Mouse (Mus musculus) forebrain, embryonic 16.5 days (tissue): ENCODE measurements around the gene Eva1b. TPM values are rescaled to one million over a fixed set of nuclear protein-coding genes. Genes with fewer than 3 reads are reported as not detected.
A peak's percentile ranks its signal among the peaks of the same experiment; 100 is the strongest.

ENCODE experiments used
- ATAC-seq: fragments of 200-750 bp; cut with Nextera tagmentation; 2 replicates; pipeline ENCODE4 v1.8.0; 2017; ENCODE audit warnings: mild to moderate bottlenecking, moderate library complexity
- H3K27ac ChIP-seq: fragments of 300-500 bp; sonication (generic); 2 replicates; pipeline ENCODE4 v1.5.1; 2014; ENCODE audit warnings: low read length, control low read depth
- H3K27me3 ChIP-seq: fragments of 300-500 bp; sonication (generic); replicated peaks from 2 replicates; pipeline ENCODE4 v1.6.1; 2014; ENCODE audit warnings: low read length; ENCODE audit not compliant: control insufficient read depth, insufficient read depth
- H3K36me3 ChIP-seq: fragments of 300-500 bp; sonication (generic); 2 replicates; pipeline ENCODE4 v1.6.1; 2014; ENCODE audit not compliant: control insufficient read depth, insufficient read depth
- H3K4me1 ChIP-seq: fragments of 300-500 bp; sonication (generic); replicated peaks from 2 replicates; pipeline ENCODE4 v1.6.1; 2014; ENCODE audit warnings: low read length; ENCODE audit not compliant: control insufficient read depth, insufficient read depth
- H3K4me2 ChIP-seq: fragments of 300-500 bp; sonication (generic); 2 replicates; pipeline ENCODE4 v1.6.1; 2014; ENCODE audit warnings: mild to moderate bottlenecking, low read length, control low read depth
- H3K4me3 ChIP-seq: fragments of 300-500 bp; sonication (generic); replicated peaks from 2 replicates; pipeline ENCODE4 v1.5.1; 2014; ENCODE audit warnings: mild to moderate bottlenecking, low read length, control low read depth
- H3K9ac ChIP-seq: fragments of 300-500 bp; sonication (generic); replicated peaks from 2 replicates; pipeline ENCODE4 v1.6.1; 2014; ENCODE audit warnings: low read depth, low read length, control low read depth
- H3K9me3 ChIP-seq: fragments of 300-500 bp; sonication (generic); 2 replicates; pipeline ENCODE4 v1.6.1; 2016; ENCODE audit warnings: low read length; ENCODE audit not compliant: control insufficient read depth
- WGBS: fragments of 180-500 bp; shearing (Covaris S2); extraction: QIAGEN DNeasy Blood & Tissue Kit; methylation state at CpG from one replicate; pipeline ENCODE4 v1.1.7; 2014; 5-methylcytosine and 5-hydroxymethylcytosine counted together
- polyA plus RNA-seq: library from polyadenylated mRNA; unstranded; fragments of >200 nt; fragmentation: Nextera tagmentation; extraction: Ambion mirVana; gene quantifications from 2 replicates; pipeline ENCODE4 v1.2.1, GENCODE M21; 2015

The Eva1b gene
- 10.1 and 10.2 TPM in 2 replicates for polyA plus RNA-seq

GRCm38 (mm10) chr4:126147533-126148160 is at the start of gene Eva1b:
Gene Eva1b, plus strand, starts transcription at chr4:126147744.
- Histone ChIP-seq H3K4me3 (peak within 1 kb of the TSS; percentile 47), H3K9me3 (no peaks in the 10 kb centered on the region), H3K27me3 (peaks cover 34% of the 10 kb centered on the region), H3K27ac (no peak within 1 kb of the TSS), H3K4me1 (peaks cover 17% of the 10 kb centered on the region), H3K4me2 (peak within 1 kb of the TSS; percentile 73), H3K36me3 (no peaks in the 10 kb centered on the region), H3K9ac (peak within 1 kb of the TSS; percentile 52)
- 3% methylated on average over 24 of the region's 24 CpGs for WGBS
- ATAC-seq = no peak

- no peaks in the 10 kb centered on the region for H3K9me3 ChIP-seq
- H3K9ac ChIP-seq = no peak overlapping the region
- no peak overlapping the region for H3K4me2 ChIP-seq
- H3K4me1 ChIP-seq = peaks cover 25% of the 10 kb centered on the region
- H3K27ac ChIP-seq = no peak overlapping the region
- 99% methylated on average over 3 of the region's 3 CpGs for WGBS
- no peaks in the 10 kb centered on the region for H3K27me3 ChIP-seq
- ATAC-seq = no peak
- H3K36me3 ChIP-seq = no peaks in the 10 kb centered on the region
- H3K4me3 ChIP-seq = no peak overlapping the region
Measured at GRCm38 (mm10) chr4:126099365-126099764, 48.2 kb upstream of the Eva1b start.

GRCm38 (mm10) chr4:126100764-126101163 is 46.8 kb upstream of the Eva1b start:
- WGBS = 87% methylated on average over 3 of the region's 3 CpGs
- Histone ChIP-seq H3K36me3 (no peaks in the 10 kb centered on the region), H3K4me2 (no peak overlapping the region), H3K27ac (no peak overlapping the region), H3K27me3 (no peaks in the 10 kb centered on the region), H3K9me3 (no peaks in the 10 kb centered on the region), H3K4me3 (no peak overlapping the region), H3K9ac (no peak overlapping the region), H3K4me1 (peaks cover 39% of the 10 kb centered on the region)
- no peak for ATAC-seq

GRCm38 (mm10) chr4:126102061-126102841 is 45.3 kb upstream of the Eva1b start:
- H3K4me3 ChIP-seq = no peak overlapping the region
- H3K9me3 ChIP-seq = no peaks in the 10 kb centered on the region
- H3K9ac ChIP-seq = no peak overlapping the region
- 39% methylated on average over 7 of the region's 7 CpGs for WGBS
- no peak overlapping the region; the same call in 1 of the 2 replicates for H3K4me2 ChIP-seq
- no peak for ATAC-seq
- no peaks in the 10 kb centered on the region for H3K27me3 ChIP-seq
- H3K27ac ChIP-seq = peak overlapping the region; percentile 83
- peaks cover 42% of the 10 kb centered on the region for H3K4me1 ChIP-seq
- no peaks in the 10 kb centered on the region for H3K36me3 ChIP-seq

GRCm38 (mm10) chr4:126103057-126103581 is 44.4 kb upstream of the Eva1b start:
- Histone ChIP-seq H3K36me3 (no peaks in the 10 kb centered on the region), H3K9me3 (no peaks in the 10 kb centered on the region), H3K27ac (peak overlapping the region; percentile 83), H3K4me3 (peak overlapping the region; percentile 78), H3K9ac (peak overlapping the region; percentile 27), H3K27me3 (no peaks in the 10 kb centered on the region), H3K4me1 (peaks cover 44% of the 10 kb centered on the region), H3K4me2 (peak overlapping the region; percentile 65)
- ATAC-seq = peak; percentile 24; the same call in 1 of the 2 replicates
- WGBS = under 1% methylated on average over 15 of the region's 15 CpGs

GRCm38 (mm10) chr4:126103590-126104068 is 43.9 kb upstream of the Eva1b start, which contains the start of gene Stk40:
Gene Stk40, plus strand, starts transcription at chr4:126103957.
- WGBS = 1% methylated on average over 34 of the region's 34 CpGs

GRCm38 (mm10) chr4:126104261-126105075 is 43.1 kb upstream of the Eva1b start:
- 3% methylated on average over 34 of the region's 34 CpGs for WGBS
- Histone ChIP-seq H3K9ac (peak overlapping the region; percentile 86), H3K9me3 (no peaks in the 10 kb centered on the region), H3K4me2 (peak overlapping the region; percentile 94), H3K36me3 (no peaks in the 10 kb centered on the region), H3K27ac (peak overlapping the region; percentile 56), H3K27me3 (no peaks in the 10 kb centered on the region), H3K4me1 (peaks cover 44% of the 10 kb centered on the region), H3K4me3 (peak overlapping the region; percentile 78)
- ATAC-seq = peak; percentile 19; the same call in 1 of the 2 replicates

More at GRCm38 (mm10) chr4:126103590-126104068, 43.9 kb upstream of the Eva1b start, which contains the start of gene Stk40:
- H3K27ac ChIP-seq = peak within 1 kb of the TSS; percentile 83
- H3K9ac ChIP-seq = peak within 1 kb of the TSS; percentile 86
- H3K4me2 ChIP-seq = peak within 1 kb of the TSS; percentile 94
- no peaks in the 10 kb centered on the region for H3K9me3 ChIP-seq
- no peaks in the 10 kb centered on the region for H3K27me3 ChIP-seq
- ATAC-seq = peak; percentile 98
- H3K4me1 ChIP-seq = peaks cover 44% of the 10 kb centered on the region
- H3K36me3 ChIP-seq = no peaks in the 10 kb centered on the region
- peak within 1 kb of the TSS; percentile 78 for H3K4me3 ChIP-seq

- peak overlapping the region; percentile 94 for H3K4me2 ChIP-seq
- no peak overlapping the region for H3K27ac ChIP-seq
- ATAC-seq = no peak
- 51% methylated on average over 7 of the region's 7 CpGs for WGBS
- H3K9ac ChIP-seq = peak overlapping the region; percentile 5; the same call in 1 of the 2 replicates
- no peaks in the 10 kb centered on the region for H3K27me3 ChIP-seq
- no peaks in the 10 kb centered on the region for H3K36me3 ChIP-seq
- peak overlapping the region; percentile 78; the same call in 1 of the 2 replicates for H3K4me3 ChIP-seq
- peaks cover 48% of the 10 kb centered on the region for H3K4me1 ChIP-seq
- H3K9me3 ChIP-seq = no peaks in the 10 kb centered on the region
Measured at GRCm38 (mm10) chr4:126105131-126105783, 42.3 kb upstream of the Eva1b start.
